Mouse (Mus musculus) layer of hippocampus, adult 2 months (tissue): ENCODE results near the gene Grsf1. TPM values are rescaled to one million over a fixed set of nuclear protein-coding genes. Genes with fewer than 3 reads are reported as not detected.

Experiments
- DNase-seq, 2 experiments: peaks; one replicate each; pipeline ENCODE4 v3.0.0; 2022; ENCODE audit warnings: low spot score in 2 of 2
- H3K27ac ChIP-seq: fragments of 200-600 bp; 2 replicates; pipeline ENCODE4 v1.8.1; 2022
- H3K4me3 ChIP-seq: fragments of 200-600 bp; 2 replicates; pipeline ENCODE4 v1.8.1; 2022; ENCODE audit warnings: mild to moderate bottlenecking
- CTCF ChIP-seq: fragments of 200-600 bp; conservative IDR thresholded peaks from 2 replicates; pipeline ENCODE4 v1.8.1; 2022; ENCODE audit warnings: antibody characterized with exemption, mild to moderate bottlenecking, moderate library complexity
- long read RNA-seq, 2 experiments: library from polyadenylated mRNA; stranded (forward); transcript quantifications; one replicate each; pipeline ENCODE4 v2.0.0; 2021; ENCODE audit warnings: borderline mapping rate in 2 of 2
- total RNA-seq, 2 experiments: library from RNA; stranded (reverse); gene quantifications; 2 replicates each; pipeline ENCODE4 v1.2.3; 2021

Gene Grsf1
- 10 to 100 TPM; 87.2 to 95.2 TPM for total RNA-seq
- long read RNA-seq, experiment 1, transcript Grsf1-202 (10 exons, 2,286 nt): minor isoform, 8 of 46 reads
- long read RNA-seq, experiment 1, transcript Grsf1-201 (10 exons, 2,538 nt): major isoform, 23 of 46 reads
- long read RNA-seq, experiment 1, partial matches to known transcripts: 4 of 46 reads
- long read RNA-seq, experiment 1, other reads (novel, unspliced or antisense): 11 of 46 reads
- long read RNA-seq, experiment 2, transcript Grsf1-202 (10 exons, 2,286 nt): minor isoform, 12 of 60 reads
- long read RNA-seq, experiment 2, transcript Grsf1-201 (10 exons, 2,538 nt): major isoform, 20 of 60 reads
- long read RNA-seq, experiment 2, partial matches to known transcripts: 5 of 60 reads
- long read RNA-seq, experiment 2, other reads (novel, unspliced or antisense): 23 of 60 reads

DNA sequence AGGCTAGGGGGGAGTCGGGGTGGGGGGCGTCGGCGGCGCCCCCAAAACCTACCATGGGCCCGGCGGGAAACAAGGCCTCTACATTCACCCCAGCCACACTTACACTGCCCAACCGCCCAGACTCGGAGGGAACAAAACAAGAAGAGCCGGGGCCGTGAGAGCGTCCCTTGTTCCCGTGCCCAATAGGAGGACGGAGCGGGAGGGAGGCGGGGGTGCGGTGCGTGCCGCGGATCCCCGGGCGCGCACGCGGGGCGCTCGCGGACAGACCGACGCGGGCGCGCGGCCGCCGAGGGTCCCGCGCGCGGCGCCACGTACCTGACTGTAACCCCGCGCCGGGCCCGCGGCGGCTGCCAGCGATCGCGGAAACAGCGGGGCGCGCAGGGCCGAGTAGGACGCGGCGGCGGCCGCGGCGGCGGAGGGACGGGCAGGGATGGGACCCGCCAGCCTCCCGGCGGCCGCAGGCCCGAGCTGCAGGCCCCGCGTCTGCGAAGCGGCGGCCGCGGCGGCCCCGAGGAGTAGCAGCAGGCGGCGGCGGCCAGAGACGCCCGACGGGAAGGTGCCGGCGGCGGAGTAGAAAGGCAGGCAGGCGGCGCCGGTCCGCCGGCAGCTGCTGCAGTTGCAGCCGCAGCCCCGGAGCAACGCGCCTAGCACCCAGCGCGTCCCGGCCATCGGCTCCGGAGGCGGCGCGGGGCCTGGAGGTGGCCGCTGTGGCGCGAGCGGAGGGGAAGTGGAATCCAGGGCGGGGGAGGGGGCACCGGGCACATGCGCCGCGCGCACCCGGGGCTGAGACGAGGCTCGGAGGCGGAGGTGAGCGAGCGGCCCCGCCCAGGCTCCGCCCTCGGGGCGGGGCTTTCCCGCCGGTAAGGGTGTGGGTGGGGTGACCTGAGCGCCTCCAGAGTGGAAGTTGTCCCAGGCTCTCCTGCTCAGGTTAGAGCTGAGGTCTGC is at the start of gene Grsf1:
Gene Grsf1, minus strand, starts transcription at position 729 of the 945 bp plus-strand sequence.
- TF ChIP-seq CTCF: no peak
- DNase-seq: peak; percentile 89 to 90
- peak within 1 kb of the TSS; percentile 81 for H3K4me3 ChIP-seq
- H3K27ac ChIP-seq: peak within 1 kb of the TSS; percentile 97

DNA sequence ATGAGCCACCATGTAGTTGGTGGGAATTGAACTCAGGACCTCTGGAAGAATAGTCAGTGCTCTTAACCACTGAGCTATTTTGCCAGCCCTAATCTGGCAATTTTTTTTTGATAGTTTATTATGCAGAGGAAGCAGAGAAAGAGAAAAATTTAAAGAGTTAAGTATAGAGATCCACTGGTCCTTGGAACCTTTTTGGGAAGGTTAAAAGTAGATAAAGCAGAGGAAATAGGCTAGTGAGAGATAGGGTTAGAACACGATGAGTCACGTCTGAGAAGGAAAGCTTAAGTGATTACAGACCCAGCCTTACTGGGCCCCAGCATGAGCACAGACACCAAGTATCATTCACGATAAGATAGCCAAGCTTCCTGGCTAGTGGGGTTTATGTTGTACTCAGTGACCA is 48.1 kb upstream of the Grsf1 start:
- no peak overlapping the region for H3K4me3 ChIP-seq
- no peak for TF ChIP-seq CTCF
- DNase-seq: no peak
- no peak overlapping the region for H3K27ac ChIP-seq

DNA sequence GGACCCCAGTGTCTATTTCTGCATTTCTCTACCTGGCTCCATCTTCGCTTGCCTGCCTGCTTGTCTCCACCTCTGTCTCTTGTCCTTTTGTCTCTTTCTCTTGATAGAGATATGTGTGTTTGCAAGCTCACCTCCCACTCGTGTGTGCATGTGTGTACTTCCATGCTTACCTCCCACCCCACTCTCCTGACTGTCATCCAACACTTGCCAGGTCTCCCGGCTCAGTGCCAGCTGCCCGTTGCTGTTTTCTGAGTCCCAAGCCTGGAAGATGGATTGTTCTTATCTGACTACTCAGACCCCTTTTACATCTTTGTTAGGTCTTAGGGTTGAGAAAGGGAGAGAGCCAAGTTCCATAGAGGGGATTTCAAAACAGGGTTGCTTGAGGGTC is 46.2 kb upstream of the Grsf1 start:
- no peak for TF ChIP-seq CTCF
- H3K4me3 ChIP-seq: peak overlapping the region; percentile 83
- DNase-seq: no peak
- peak overlapping the region; percentile 95; the same call in 1 of the 2 replicates for H3K27ac ChIP-seq

DNA sequence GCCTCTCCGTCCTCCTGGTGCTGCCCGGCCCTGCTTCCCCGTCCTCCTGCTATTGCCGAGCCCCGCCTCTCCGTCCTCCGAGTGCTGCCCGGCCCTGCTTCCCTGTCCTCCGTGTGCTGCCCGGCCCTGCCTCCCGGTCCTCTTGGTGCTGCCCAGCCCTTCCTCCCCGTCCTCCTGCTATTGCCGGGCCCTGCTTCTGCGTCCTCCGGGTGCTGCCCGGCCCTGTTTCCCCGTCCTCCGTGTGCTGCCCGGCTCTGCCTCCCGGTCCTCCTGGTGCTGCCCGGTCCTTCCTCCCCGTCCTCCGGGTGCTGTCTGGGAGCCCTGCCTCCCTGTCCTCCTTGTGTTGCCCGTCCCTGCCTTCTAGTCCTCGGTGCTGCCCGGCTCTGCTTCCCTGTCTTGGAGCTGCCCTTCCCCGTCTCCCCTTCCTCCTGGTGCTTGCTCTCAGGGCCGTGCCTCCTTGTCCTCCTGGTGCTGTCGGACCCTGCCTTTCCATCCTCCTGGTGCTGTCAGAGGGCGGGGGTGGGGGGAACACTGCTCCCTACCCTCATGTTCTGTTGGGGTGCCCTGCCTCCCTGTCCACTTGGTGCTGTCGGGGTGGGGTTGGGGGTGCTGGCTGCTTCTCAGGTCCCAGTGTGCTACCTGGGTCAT is 45.7 kb upstream of the Grsf1 start:
- no peak for DNase-seq
- Histone ChIP-seq H3K4me3 (peak overlapping the region; percentile 83), H3K27ac (peak overlapping the region; percentile 95; the same call in 1 of the 2 replicates)
- no peak for TF ChIP-seq CTCF

- TF ChIP-seq CTCF: no peak
- H3K27ac ChIP-seq: peak overlapping the region; percentile 95
- peak overlapping the region; percentile 83 for H3K4me3 ChIP-seq
- no peak for DNase-seq
Measured at GRCm38 (mm10) chr5:88721003-88721475, 45.1 kb upstream of the Grsf1 start.

DNA sequence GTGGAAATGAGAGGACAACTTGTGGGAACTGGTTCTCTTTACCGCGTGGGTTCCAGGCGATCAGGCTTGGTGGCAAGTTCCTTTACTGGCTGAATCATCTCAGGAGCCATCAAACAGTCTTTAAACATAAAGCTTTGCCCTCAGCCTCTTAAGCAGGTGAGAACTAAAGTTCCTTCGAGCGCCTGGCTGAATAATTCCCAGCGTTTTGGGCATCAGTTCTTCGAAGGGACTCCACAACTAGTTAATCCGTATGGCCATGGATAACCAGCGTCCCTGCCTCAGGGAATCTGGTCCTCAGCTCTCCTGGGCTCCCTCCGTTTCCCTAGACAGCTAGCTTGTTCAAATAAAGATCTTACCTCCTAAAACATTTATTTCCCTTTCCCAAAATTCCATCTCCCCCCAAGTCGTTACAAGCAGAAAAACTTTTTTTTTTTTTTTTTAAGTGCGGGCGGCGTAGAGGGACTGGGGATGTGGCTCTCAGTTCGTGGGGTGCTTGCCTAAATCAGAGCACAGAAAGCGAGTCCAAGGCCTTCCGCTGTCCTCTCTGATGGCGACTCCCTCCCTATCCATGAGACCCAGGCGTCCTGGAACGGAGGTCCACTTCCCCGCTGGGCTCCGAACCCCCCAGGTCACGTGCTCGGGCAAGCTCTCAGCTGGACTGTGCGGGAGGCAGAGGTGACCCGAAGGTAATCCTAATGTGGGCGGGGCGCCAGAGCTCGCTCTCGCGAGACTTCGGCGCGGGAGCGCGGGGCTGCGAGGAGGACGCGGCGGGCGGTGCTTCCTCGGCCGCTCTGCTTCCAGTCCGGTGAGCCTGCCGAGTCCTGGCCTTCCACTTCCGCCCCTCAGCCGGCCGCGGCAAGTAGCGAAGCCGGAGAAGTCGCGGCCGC is 44.4 kb upstream of the Grsf1 start, which contains the start of gene Mob1b:
Gene Mob1b, plus strand, starts transcription at position 740 of the 887 bp plus-strand sequence.
- peak within 1 kb of the TSS; percentile 95 for H3K27ac ChIP-seq
- peak within 1 kb of the TSS; percentile 83 for H3K4me3 ChIP-seq
- no peak for TF ChIP-seq CTCF
- DNase-seq: peak; percentile 93 to 97

DNA sequence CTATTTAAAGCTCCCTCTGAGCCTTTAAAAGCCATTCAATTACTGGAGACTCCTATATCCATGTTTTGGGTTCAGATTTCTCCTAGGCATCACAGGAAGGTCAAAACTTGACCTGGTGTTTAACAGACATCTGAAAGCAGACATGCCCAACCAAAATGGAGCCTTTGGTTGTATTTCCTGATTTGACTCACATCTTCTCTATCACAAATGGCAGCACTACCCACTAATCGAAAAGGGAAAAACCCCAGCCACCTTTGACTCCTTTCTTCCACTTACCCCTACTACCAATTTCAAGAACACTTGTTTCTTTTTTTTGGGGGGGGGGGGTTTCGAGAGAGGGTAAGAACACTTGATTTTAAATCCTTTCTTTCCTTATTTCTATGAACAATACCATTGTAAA is 41.0 kb upstream of the Grsf1 start:
- Histone ChIP-seq H3K4me3 (no peak overlapping the region), H3K27ac (no peak overlapping the region)
- no peak for TF ChIP-seq CTCF
- no peak for DNase-seq

DNA sequence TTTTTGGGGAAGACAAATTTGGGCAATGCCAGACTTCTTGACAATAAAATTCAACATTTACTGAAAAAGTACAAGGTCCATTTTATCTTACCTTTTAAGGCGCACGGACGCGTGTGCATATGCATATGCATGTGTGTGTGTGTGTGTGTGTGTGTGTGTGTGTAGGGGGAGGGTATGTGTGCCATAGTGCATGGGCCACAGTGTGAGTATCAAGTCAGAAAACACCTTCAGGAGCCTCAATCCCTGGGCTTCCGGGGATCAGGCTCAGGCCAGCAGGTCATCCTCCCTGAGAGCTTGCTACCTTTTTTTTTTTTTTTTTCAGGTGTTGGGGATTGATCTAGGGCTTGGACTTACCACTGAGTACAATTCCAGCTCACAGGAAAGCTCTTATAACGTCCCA is 36.4 kb upstream of the Grsf1 start:
- H3K4me3 ChIP-seq: no peak overlapping the region
- DNase-seq: no peak
- no peak for TF ChIP-seq CTCF
- no peak overlapping the region for H3K27ac ChIP-seq

- Histone ChIP-seq H3K4me3 (peak overlapping the region; percentile 8; the same call in 1 of the 2 replicates), H3K27ac (no peak overlapping the region)
- DNase-seq: no peak
- no peak for TF ChIP-seq CTCF
Measured at GRCm38 (mm10) chr5:88711618-88712224, 35.8 kb upstream of the Grsf1 start.

DNA sequence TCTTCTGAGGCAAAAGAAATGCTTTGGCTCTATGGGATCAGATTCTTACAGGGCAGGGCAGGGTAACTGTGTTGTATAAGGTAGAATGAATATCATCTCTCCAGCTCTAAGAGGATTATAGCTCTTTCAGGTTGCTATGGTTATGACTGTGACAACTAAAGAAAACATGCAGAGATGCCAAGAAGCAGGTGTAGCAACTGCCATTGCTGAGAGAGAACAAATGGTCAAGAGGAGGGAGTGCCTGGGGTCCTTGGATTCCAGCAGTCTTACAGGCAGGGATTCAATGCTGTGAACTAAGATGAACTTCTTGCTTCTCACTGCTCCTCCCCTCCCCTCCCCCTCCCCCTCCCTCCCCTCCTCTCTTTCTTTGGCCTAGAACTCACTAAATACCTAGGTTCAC is 35.2 kb upstream of the Grsf1 start:
- no peak for TF ChIP-seq CTCF
- Histone ChIP-seq H3K27ac (no peak overlapping the region), H3K4me3 (no peak overlapping the region)
- DNase-seq: no peak

GRCm38 (mm10) chr5:88703551-88703950 is 27.6 kb upstream of the Grsf1 start:
- no peak overlapping the region for H3K27ac ChIP-seq
- no peak for TF ChIP-seq CTCF
- no peak overlapping the region for H3K4me3 ChIP-seq
- DNase-seq: no peak
